Mouse (Mus musculus): Measurements from ENCODE around the gene Pnrc2. TPM values are rescaled to one million over a fixed set of nuclear protein-coding genes. Genes with fewer than 3 reads are reported as not detected.

The Pnrc2 gene
- polyA plus RNA-seq, 1 experiment from 2014 or later: 157 TPM

DNA sequence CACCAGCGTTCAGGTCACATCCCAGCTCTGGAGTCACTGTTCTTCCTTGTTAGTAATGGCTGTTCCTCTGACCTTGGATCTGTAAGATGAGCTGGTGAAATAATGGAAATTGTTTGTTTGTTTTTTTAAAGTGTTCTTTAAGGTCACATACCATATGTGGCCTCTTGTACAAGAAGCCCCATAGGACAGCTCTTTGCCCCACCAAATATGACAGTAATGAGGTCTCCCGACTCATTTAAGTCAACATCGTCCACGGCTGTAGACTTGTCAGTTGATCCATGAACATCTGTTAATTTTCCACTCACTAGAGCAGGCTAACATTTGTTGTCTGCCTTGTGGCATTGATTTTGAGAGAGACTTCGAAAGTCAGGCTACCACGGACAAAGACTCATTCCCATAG is 5.4 kb upstream of the Pnrc2 start:
- no peak overlapping the region for H3K4me3 ChIP-seq (replicated peaks)
- H3K4me1 ChIP-seq: peaks cover 31% of the 10 kb centered on the region
- no peaks in the 10 kb centered on the region for H3K27me3 ChIP-seq
- H3K4me2 ChIP-seq (replicated peaks): no peak overlapping the region
- no peak for ATAC-seq (ENCODE audit: insufficient number of reproducible peaks, low FRiP score, low TSS enrichment, low read depth)
- 31% methylated on average over 6 of the region's 6 CpGs for WGBS
- H3K9me3 ChIP-seq (replicated peaks): no peaks in the 10 kb centered on the region
- 0 out of 2 replicates have a peak overlapping the region, but pooled peaks have one; percentile 7 for H3K27ac ChIP-seq (replicated peaks)
- H3K36me3 ChIP-seq: no peaks in the 10 kb centered on the region
- no peak overlapping the region for H3K9ac ChIP-seq

DNA sequence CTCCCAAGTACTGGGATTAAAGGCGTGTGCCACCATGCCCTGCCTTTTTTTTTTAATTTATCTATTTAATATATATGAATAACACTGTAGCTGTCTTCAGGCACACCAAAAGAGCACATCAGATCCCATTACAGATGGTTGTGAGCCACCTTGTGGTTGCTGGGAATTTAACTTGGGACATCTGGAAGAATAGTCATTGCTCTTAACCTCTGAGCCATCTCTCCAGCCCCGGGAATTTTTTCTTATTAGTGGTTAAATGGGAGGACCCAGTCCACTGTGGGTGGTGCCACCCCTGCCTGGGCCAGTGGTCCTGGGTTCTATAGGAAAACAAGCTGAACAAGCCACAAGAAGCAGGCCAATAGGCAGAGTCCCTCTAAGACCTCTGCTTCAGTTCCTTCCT is 4.1 kb upstream of the Pnrc2 start:
- H3K4me3 ChIP-seq (replicated peaks): no peak overlapping the region
- no peaks in the 10 kb centered on the region for H3K27me3 ChIP-seq
- no peak for ATAC-seq (ENCODE audit: insufficient number of reproducible peaks, low FRiP score, low TSS enrichment, low read depth)
- no peak overlapping the region for H3K4me2 ChIP-seq (replicated peaks)
- H3K4me1 ChIP-seq: peaks cover 31% of the 10 kb centered on the region
- no peak overlapping the region for H3K27ac ChIP-seq (replicated peaks)
- no peaks in the 10 kb centered on the region for H3K9me3 ChIP-seq (replicated peaks)
- no peak overlapping the region for H3K9ac ChIP-seq
- 55% methylated on average over 2 of the region's 2 CpGs for WGBS
- no peaks in the 10 kb centered on the region for H3K36me3 ChIP-seq

DNA sequence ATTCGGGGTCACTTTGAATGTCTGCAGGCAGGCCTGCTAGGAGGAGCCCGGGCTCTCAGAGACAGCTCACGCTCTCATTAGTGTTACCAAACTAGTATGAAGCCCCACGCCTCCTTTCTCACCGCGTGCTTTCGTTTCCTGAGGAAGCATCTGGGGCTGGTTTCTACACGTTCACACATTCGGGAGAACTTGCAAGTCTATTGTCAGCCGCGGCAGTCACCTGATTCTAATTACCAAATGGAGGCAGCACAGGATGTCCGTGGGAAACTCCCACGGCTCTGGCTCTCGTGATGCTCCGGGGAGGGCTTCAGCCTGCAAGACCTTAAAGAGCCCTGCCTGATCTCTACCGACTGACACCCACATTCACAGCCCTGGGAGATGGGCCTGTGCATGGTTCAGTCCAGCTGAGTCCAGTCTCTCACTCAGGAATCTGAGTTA is 3.0 kb upstream of the Pnrc2 start:
- Histone ChIP-seq H3K27me3 (no peaks in the 10 kb centered on the region), H3K27ac (replicated peaks) (peak overlapping the region; percentile 88), H3K9ac (no peak overlapping the region), H3K4me3 (replicated peaks) (peak overlapping the region; percentile 34), H3K9me3 (replicated peaks) (no peaks in the 10 kb centered on the region), H3K4me1 (peaks cover 43% of the 10 kb centered on the region), H3K36me3 (peaks cover 6% of the 10 kb centered on the region; the same call in 1 of the 2 replicates), H3K4me2 (replicated peaks) (peak overlapping the region; percentile 51)
- WGBS: under 1% methylated on average over 16 of the region's 16 CpGs
- ATAC-seq (ENCODE audit: insufficient number of reproducible peaks, low FRiP score, low TSS enrichment, low read depth): peak; percentile 16; the same call in 1 of the 2 replicates

- 6% methylated on average over 9 of the region's 9 CpGs for WGBS
- H3K4me1 ChIP-seq: peaks cover 45% of the 10 kb centered on the region
- no peaks in the 10 kb centered on the region for H3K9me3 ChIP-seq (replicated peaks)
- H3K27me3 ChIP-seq: no peaks in the 10 kb centered on the region
- H3K4me2 ChIP-seq (replicated peaks): peak overlapping the region; percentile 51
- H3K9ac ChIP-seq: no peak overlapping the region
- peaks cover 6% of the 10 kb centered on the region; the same call in 1 of the 2 replicates for H3K36me3 ChIP-seq
- peak overlapping the region; percentile 88 for H3K27ac ChIP-seq (replicated peaks)
- ATAC-seq (ENCODE audit: insufficient number of reproducible peaks, low FRiP score, low TSS enrichment, low read depth): no peak
- peak overlapping the region; percentile 34 for H3K4me3 ChIP-seq (replicated peaks)
These were observed 2.4 kb upstream of the Pnrc2 start for GRCm38 (mm10) chr4:135875991-135876582.

- no peak for ATAC-seq (ENCODE audit: insufficient number of reproducible peaks, low FRiP score, low TSS enrichment, low read depth)
- WGBS: 22% methylated on average over 7 of the region's 7 CpGs
- Histone ChIP-seq H3K9ac (no peak overlapping the region), H3K4me3 (replicated peaks) (no peak overlapping the region), H3K27ac (replicated peaks) (peak overlapping the region; percentile 88), H3K4me1 (peaks cover 47% of the 10 kb centered on the region), H3K4me2 (replicated peaks) (0 out of 2 replicates have a peak overlapping the region, but pooled peaks have one; percentile 51), H3K36me3 (peaks cover 6% of the 10 kb centered on the region; the same call in 1 of the 2 replicates), H3K27me3 (no peaks in the 10 kb centered on the region), H3K9me3 (replicated peaks) (no peaks in the 10 kb centered on the region)
These were observed 1.9 kb upstream of the Pnrc2 start for GRCm38 (mm10) chr4:135875546-135875945.

GRCm38 (mm10) chr4:135874564-135875535 is 1.2 kb upstream of the Pnrc2 start:
- peak overlapping the region; percentile 100 for H3K27ac ChIP-seq (replicated peaks)
- no peaks in the 10 kb centered on the region for H3K27me3 ChIP-seq
- H3K4me2 ChIP-seq (replicated peaks): peak overlapping the region; percentile 58
- H3K9me3 ChIP-seq (replicated peaks): no peaks in the 10 kb centered on the region
- no peak for ATAC-seq (ENCODE audit: insufficient number of reproducible peaks, low FRiP score, low TSS enrichment, low read depth)
- H3K9ac ChIP-seq: no peak overlapping the region
- H3K4me3 ChIP-seq (replicated peaks): 0 out of 2 replicates have a peak overlapping the region, but pooled peaks have one; percentile 75
- peaks cover 50% of the 10 kb centered on the region for H3K4me1 ChIP-seq
- WGBS: 75% methylated on average over 10 of the region's 10 CpGs
- H3K36me3 ChIP-seq: peaks cover 6% of the 10 kb centered on the region; the same call in 1 of the 2 replicates

DNA sequence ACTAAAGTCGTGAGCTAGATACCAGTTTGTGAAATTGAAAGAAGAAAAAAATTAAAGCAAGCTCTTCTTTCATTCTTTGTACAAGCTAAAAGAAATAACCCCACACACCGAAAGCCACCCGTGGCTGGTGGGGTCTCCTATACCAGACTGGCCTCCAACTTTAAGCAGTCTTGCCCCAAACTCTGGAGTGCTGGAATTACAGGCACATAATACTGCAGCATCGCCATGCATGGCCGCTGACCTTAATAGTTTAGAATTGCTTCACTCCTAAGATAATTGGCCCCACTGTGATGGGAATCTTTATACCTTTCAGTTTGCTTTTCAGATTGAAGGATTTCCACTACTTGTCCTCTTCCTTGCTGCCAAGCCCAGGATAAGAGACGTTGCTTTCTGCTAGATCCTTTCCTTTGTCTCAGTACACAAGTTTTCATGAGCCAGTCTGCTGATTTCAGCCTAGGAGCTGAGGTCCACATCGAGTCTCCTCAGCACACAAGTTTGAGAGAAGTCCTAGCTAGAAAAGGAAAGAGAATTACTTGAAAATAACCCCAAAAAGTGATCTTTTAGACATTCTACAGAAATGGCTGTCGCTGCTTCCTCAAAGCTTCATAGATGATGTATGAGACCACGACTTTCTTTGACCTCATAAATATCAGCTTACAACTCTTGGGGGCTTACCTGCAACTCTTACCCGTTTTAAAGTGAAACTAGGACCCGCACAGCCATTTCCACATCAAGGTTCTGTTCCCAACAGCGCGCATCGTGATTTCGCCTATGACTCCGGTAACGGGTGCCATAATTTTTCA is 860 bp downstream of the Pnrc2 start:
- ATAC-seq (ENCODE audit: insufficient number of reproducible peaks, low FRiP score, low TSS enrichment, low read depth): no peak
- 4% methylated on average over 17 of the region's 17 CpGs for WGBS
- no peaks in the 10 kb centered on the region for H3K27me3 ChIP-seq
- H3K36me3 ChIP-seq: peaks cover 6% of the 10 kb centered on the region; the same call in 1 of the 2 replicates
- H3K4me2 ChIP-seq (replicated peaks): peak overlapping the region; percentile 64
- peak overlapping the region; percentile 75 for H3K4me3 ChIP-seq (replicated peaks)
- peak overlapping the region; percentile 100 for H3K27ac ChIP-seq (replicated peaks)
- H3K9me3 ChIP-seq (replicated peaks): no peaks in the 10 kb centered on the region
- peaks cover 59% of the 10 kb centered on the region for H3K4me1 ChIP-seq
- H3K9ac ChIP-seq: peak overlapping the region; percentile 88

GRCm38 (mm10) chr4:135872015-135872414 is 1.6 kb downstream of the Pnrc2 start:
- no peak for ATAC-seq (ENCODE audit: insufficient number of reproducible peaks, low FRiP score, low TSS enrichment, low read depth)
- Histone ChIP-seq H3K9me3 (replicated peaks) (no peaks in the 10 kb centered on the region), H3K36me3 (peaks cover 6% of the 10 kb centered on the region; the same call in 1 of the 2 replicates), H3K4me2 (replicated peaks) (peak overlapping the region; percentile 64), H3K4me3 (replicated peaks) (peak overlapping the region; percentile 75), H3K4me1 (peaks cover 58% of the 10 kb centered on the region), H3K27ac (replicated peaks) (peak overlapping the region; percentile 100; the same call in 1 of the 2 replicates), H3K9ac (peak overlapping the region; percentile 88; the same call in 1 of the 2 replicates), H3K27me3 (no peaks in the 10 kb centered on the region)
- WGBS: 30% methylated on average over 3 of the region's 3 CpGs

- no peak overlapping the region for H3K9ac ChIP-seq
- no peaks in the 10 kb centered on the region for H3K27me3 ChIP-seq
- no peak overlapping the region for H3K4me3 ChIP-seq (replicated peaks)
- H3K9me3 ChIP-seq (replicated peaks): no peaks in the 10 kb centered on the region
- peaks cover 42% of the 10 kb centered on the region for H3K4me1 ChIP-seq
- peaks cover 10% of the 10 kb centered on the region; the same call in 1 of the 2 replicates for H3K36me3 ChIP-seq
- WGBS: 33% methylated on average over 2 of the region's 2 CpGs
- 0 out of 2 replicates have a peak overlapping the region, but pooled peaks have one; percentile 12 for H3K4me2 ChIP-seq (replicated peaks)
- ATAC-seq (ENCODE audit: insufficient number of reproducible peaks, low FRiP score, low TSS enrichment, low read depth): no peak
- H3K27ac ChIP-seq (replicated peaks): no peak overlapping the region
These were observed 3.2 kb downstream of the Pnrc2 start for GRCm38 (mm10) chr4:135870227-135871023.

GRCm38 (mm10) chr4:135868996-135869395 is 4.7 kb downstream of the Pnrc2 start:
- ATAC-seq (ENCODE audit: insufficient number of reproducible peaks, low FRiP score, low TSS enrichment, low read depth): no peak
- 23% methylated on average over 2 of the region's 2 CpGs for WGBS
- Histone ChIP-seq H3K27ac (replicated peaks) (peak overlapping the region; percentile 72; the same call in 1 of the 2 replicates), H3K9ac (no peak overlapping the region), H3K36me3 (peaks cover 10% of the 10 kb centered on the region; the same call in 1 of the 2 replicates), H3K4me2 (replicated peaks) (no peak overlapping the region), H3K27me3 (no peaks in the 10 kb centered on the region), H3K4me3 (replicated peaks) (no peak overlapping the region), H3K9me3 (replicated peaks) (no peaks in the 10 kb centered on the region), H3K4me1 (peaks cover 27% of the 10 kb centered on the region)

All from embryonic facial prominence, embryonic 15.5 days (tissue).